Mouse (Mus musculus) C2C12 (cell line): ENCODE results near the gene Usp32. TPM values are rescaled to one million over a fixed set of nuclear protein-coding genes. Genes with fewer than 3 reads are reported as not detected.
A peak's percentile ranks its signal among the peaks of the same experiment; 100 is the strongest.
"Not testable (repeated sequence)": the region's sequence is repeated elsewhere in the genome, so short reads cannot be mapped to it uniquely, and the experiment has no call there.

Source experiments
- H3K27me3 ChIP-seq: one replicate; pipeline ENCODE4 v1.6.1; 2011; ENCODE audit not compliant: control insufficient read depth, insufficient read depth, insufficient read length
- H3K36me3 ChIP-seq: one replicate; pipeline ENCODE4 v1.6.1; 2011; ENCODE audit not compliant: control insufficient read depth, insufficient read depth
- H3K4me3 ChIP-seq: one replicate; pipeline ENCODE4 v1.5.1; 2011; ENCODE audit warnings: mild to moderate bottlenecking, control low read depth; ENCODE audit not compliant: poor library complexity, insufficient read depth, severe bottlenecking
- H3K79me2 ChIP-seq: one replicate; pipeline ENCODE4 v1.6.1; 2011; ENCODE audit not compliant: control insufficient read depth, insufficient read depth
- H3K79me3 ChIP-seq: one replicate; pipeline ENCODE4 v1.6.1; 2011; ENCODE audit warnings: low read depth, control low read depth
- H3ac ChIP-seq: one replicate; pipeline ENCODE3; 2011; ENCODE audit warnings: low read depth; ENCODE audit not compliant: control insufficient read depth, insufficient read length
- CEBPB ChIP-seq: IDR thresholded peaks from one replicate; pipeline ENCODE4 v1.6.1; 2011; ENCODE audit warnings: low read depth, mild to moderate bottlenecking, control low read depth, moderate library complexity
- CTCF ChIP-seq: IDR thresholded peaks from one replicate; pipeline ENCODE4 v1.5.1; 2011; ENCODE audit not compliant: control insufficient read depth, insufficient read depth, insufficient read length
- FOSL1 ChIP-seq: IDR thresholded peaks from one replicate; pipeline ENCODE4 v1.8.0; 2011; ENCODE audit warnings: mild to moderate bottlenecking, low read length; ENCODE audit not compliant: poor library complexity, insufficient read depth, severe bottlenecking
- MAX ChIP-seq: IDR thresholded peaks from one replicate; pipeline ENCODE4 v1.6.1; 2011; ENCODE audit warnings: mild to moderate bottlenecking, control low read depth
- MYOD1 ChIP-seq: IDR thresholded peaks from one replicate; pipeline ENCODE4 v1.6.1; 2011; ENCODE audit warnings: low read depth; ENCODE audit not compliant: control insufficient read depth, insufficient read length
- MYOG ChIP-seq: IDR thresholded peaks from one replicate; pipeline ENCODE4 v1.6.1; 2011; ENCODE audit not compliant: control insufficient read depth, insufficient read length; ENCODE audit errors: extremely low read depth
- USF1 ChIP-seq: IDR thresholded peaks from one replicate; pipeline ENCODE4 v1.6.1; 2011; ENCODE audit warnings: low read depth, mild to moderate bottlenecking, control low read depth, moderate library complexity
- polyA plus RNA-seq: library from polyadenylated mRNA; unstranded; fragments of >200 nt; fragmentation: generic; extraction: Trizol; gene quantifications from one replicate; pipeline ENCODE4 v1.2.1, GENCODE M21; 2012; ENCODE audit warnings: missing spikeins

Usp32 gene
- polyA plus RNA-seq, 1 experiment, result 2.9 TPM

GRCm38 (mm10) chr11:85164371-85164770, 24.4 kb upstream of the Usp32 start:
- no peaks in the 10 kb centered on the region for H3K27me3 ChIP-seq
- no peaks in the 10 kb centered on the region for H3K79me3 ChIP-seq
- TF ChIP-seq CTCF (no peak), FOSL1 (no peak), MAX (no peak)

DNA sequence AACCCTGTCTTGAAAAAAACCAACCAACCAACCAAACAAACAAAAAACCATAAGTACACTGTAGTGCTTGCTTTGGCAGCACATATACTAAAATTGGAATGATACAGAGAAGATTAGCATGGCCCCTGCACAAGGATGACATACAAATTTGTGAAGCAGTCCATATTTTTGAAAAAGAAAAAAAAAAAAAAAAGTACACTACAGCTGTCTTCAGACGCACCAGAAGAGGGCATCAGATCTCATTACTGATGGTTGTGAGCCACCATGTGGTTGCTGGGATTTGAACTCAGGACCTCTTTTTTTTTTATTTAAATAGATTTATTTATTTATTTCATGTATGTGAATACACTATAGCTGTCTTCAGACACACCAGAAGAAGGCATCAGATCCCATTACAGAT, 23.1 kb upstream of the Usp32 start:
- not testable (repeated sequence) for H3K79me2 ChIP-seq

More at GRCm38 (mm10) chr11:85164371-85164770, 24.4 kb upstream of the Usp32 start:
- no peak overlapping the region for H3ac ChIP-seq
- H3K4me3 ChIP-seq, result no peak overlapping the region
- H3K36me3 ChIP-seq, result no peaks in the 10 kb centered on the region
- no peaks in the 10 kb centered on the region for H3K79me2 ChIP-seq

GRCm38 (mm10) chr11:85157301-85157700, 17.3 kb upstream of the Usp32 start:
- H3K79me2 ChIP-seq, result no peaks in the 10 kb centered on the region

More for the DNA sequence above, 23.1 kb upstream of the Usp32 start:
- H3K79me3 ChIP-seq, H3K4me3 ChIP-seq, H3K27me3 ChIP-seq, H3ac ChIP-seq, H3K36me3 ChIP-seq: not testable (repeated sequence)

DNA sequence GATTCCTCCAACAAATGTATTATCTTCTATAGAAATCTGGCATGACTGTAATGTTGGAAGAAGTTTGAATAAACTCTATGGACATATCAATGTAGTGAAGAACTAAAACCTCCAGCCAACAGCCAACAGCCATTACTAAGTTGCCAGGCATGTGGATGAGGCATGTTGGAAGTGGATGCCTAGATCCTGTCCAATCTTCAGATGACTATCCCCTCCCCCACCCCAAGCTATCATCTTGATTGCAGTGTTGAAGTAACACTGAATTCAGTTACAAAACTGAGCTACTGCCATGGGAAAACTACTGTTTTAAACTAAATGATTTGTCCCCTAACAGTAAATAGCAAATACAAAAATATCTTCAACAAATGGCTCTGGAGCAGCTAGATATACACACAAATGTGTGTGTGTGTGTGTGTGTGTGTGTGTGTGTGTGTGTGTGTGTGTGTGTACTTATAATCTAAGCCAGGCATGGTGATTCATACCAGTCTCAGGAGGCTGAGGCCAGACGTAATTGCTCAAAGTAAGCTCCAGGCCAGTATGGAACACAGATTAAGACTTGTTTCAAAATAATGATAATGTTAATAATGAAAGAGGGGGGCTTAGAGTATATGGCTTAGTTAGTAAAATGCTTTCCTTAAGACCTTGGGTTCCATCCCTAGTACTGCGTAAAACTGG, 12.4 kb upstream of the Usp32 start:
- H3K27me3 ChIP-seq, result no peaks in the 10 kb centered on the region

More at GRCm38 (mm10) chr11:85157301-85157700, 17.3 kb upstream of the Usp32 start:
- no peak overlapping the region for H3K4me3 ChIP-seq
- H3K27me3 ChIP-seq, result no peaks in the 10 kb centered on the region
- no peak overlapping the region for H3ac ChIP-seq
- H3K36me3 ChIP-seq, result no peaks in the 10 kb centered on the region
- TF ChIP-seq MAX, result no peak
- no peak for TF ChIP-seq USF1
- no peak for TF ChIP-seq MYOG
- no peak for TF ChIP-seq CEBPB
- TF ChIP-seq FOSL1, result no peak
- no peak for TF ChIP-seq CTCF
- no peak for TF ChIP-seq MYOD1
- no peaks in the 10 kb centered on the region for H3K79me3 ChIP-seq

DNA sequence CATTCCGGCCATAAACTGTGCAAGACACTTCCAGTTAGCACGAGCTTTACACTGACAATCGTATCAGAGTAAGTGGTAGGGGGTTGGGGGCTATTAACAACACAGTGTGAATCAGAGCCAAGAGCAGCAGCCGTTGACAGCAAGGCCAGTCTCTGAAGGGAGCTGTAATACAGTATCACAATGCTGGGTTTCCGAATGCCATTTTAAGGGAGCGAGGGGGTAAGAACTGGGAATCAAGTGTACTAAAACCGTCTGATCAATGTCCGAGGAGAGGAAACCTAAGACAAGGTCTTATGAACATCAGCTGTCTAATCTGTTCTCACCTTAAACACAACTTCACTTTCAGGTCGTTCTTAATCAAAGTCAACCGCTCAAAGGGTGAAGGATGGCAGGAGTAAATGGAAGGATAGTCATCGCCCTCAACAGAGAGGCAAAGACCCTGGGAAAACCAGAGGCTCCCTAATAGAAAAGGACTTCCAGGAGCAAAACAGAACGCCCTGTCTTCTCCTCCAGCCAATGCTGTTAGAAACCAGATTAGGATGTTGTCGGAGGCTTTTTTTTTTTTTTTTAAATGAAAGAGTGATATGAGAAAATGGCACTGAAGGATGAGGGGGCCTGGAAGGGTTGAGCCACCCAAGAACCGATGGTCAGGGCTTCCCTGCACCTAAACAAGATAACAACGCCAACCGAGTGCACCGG, 1.0 kb downstream of the Usp32 start:
- no peaks in the 10 kb centered on the region for H3K36me3 ChIP-seq
- H3K27me3 ChIP-seq, result no peaks in the 10 kb centered on the region
- TF ChIP-seq USF1, result no peak
- no peak for TF ChIP-seq MAX
- no peak for TF ChIP-seq MYOD1
- no peak for TF ChIP-seq MYOG
- TF ChIP-seq FOSL1, result no peak
- TF ChIP-seq CEBPB, result no peak
- TF ChIP-seq CTCF, result no peak
- H3K79me2 ChIP-seq, result peaks cover 52% of the 10 kb centered on the region
- peak overlapping the region; percentile 95 for H3K4me3 ChIP-seq
- H3ac ChIP-seq, result peak overlapping the region; percentile 87
- peaks cover 20% of the 10 kb centered on the region for H3K79me3 ChIP-seq

More for the DNA sequence above, 12.4 kb upstream of the Usp32 start:
- Histone ChIP-seq H3K4me3 (no peak overlapping the region), H3ac (no peak overlapping the region), H3K36me3 (no peaks in the 10 kb centered on the region), H3K79me3 (no peaks in the 10 kb centered on the region), H3K79me2 (no peaks in the 10 kb centered on the region)
- no peak for TF ChIP-seq MAX
- no peak for TF ChIP-seq MYOG
- no peak for TF ChIP-seq USF1
- no peak for TF ChIP-seq CEBPB
- TF ChIP-seq CTCF, result no peak
- TF ChIP-seq MYOD1, result no peak
- TF ChIP-seq FOSL1, result no peak

GRCm38 (mm10) chr11:85131542-85131941, 8.4 kb downstream of the Usp32 start:
- no peaks in the 10 kb centered on the region for H3K27me3 ChIP-seq
- no peak overlapping the region for H3ac ChIP-seq
- peaks cover 68% of the 10 kb centered on the region for H3K79me2 ChIP-seq
- no peak overlapping the region for H3K4me3 ChIP-seq
- H3K36me3 ChIP-seq, result no peaks in the 10 kb centered on the region
- TF ChIP-seq MYOG (no peak), USF1 (no peak), MYOD1 (no peak), MAX (no peak), FOSL1 (no peak), CTCF (no peak), CEBPB (no peak)
- peaks cover 12% of the 10 kb centered on the region for H3K79me3 ChIP-seq
